Mouse (Mus musculus) liver, embryonic 15.5 days (tissue): Measurements from ENCODE around the gene Cd276. TPM values are rescaled to one million over a fixed set of nuclear protein-coding genes. Genes with fewer than 3 reads are reported as not detected.
"Not testable (repeated sequence)": the region's sequence is repeated elsewhere in the genome, so short reads cannot be mapped to it uniquely, and the experiment has no call there.

Experiments
- ATAC-seq: fragments of 200-750 bp; cut with Nextera tagmentation; 2 replicates; pipeline ENCODE4 v1.8.0; 2017; ENCODE audit warnings: moderate number of reproducible peaks, mild to moderate bottlenecking, moderate library complexity; ENCODE audit not compliant: insufficient read depth
- H3K27ac ChIP-seq: fragments of 300-500 bp; sonication (generic); replicated peaks from 2 replicates; pipeline ENCODE4 v1.5.1; 2015; ENCODE audit warnings: mild to moderate bottlenecking, inconsistent platforms
- H3K27me3 ChIP-seq: fragments of 300-500 bp; sonication (generic); 2 replicates; pipeline ENCODE4 v1.6.1; 2015; ENCODE audit warnings: mild to moderate bottlenecking, inconsistent platforms
- H3K36me3 ChIP-seq: fragments of 300-500 bp; sonication (generic); replicated peaks from 2 replicates; pipeline ENCODE4 v1.6.1; 2015; ENCODE audit warnings: moderate library complexity, mild to moderate bottlenecking, inconsistent platforms
- H3K4me1 ChIP-seq: fragments of 300-500 bp; sonication (generic); replicated peaks from 2 replicates; pipeline ENCODE4 v1.6.1; 2015; ENCODE audit warnings: inconsistent platforms
- H3K4me2 ChIP-seq: fragments of 300-500 bp; sonication (generic); 2 replicates; pipeline ENCODE4 v1.6.1; 2015; ENCODE audit warnings: moderate library complexity, mild to moderate bottlenecking, inconsistent platforms
- H3K4me3 ChIP-seq: fragments of 300-500 bp; sonication (generic); replicated peaks from 2 replicates; pipeline ENCODE4 v1.5.1; 2015; ENCODE audit warnings: mild to moderate bottlenecking, inconsistent platforms
- H3K9ac ChIP-seq: fragments of 300-500 bp; sonication (generic); 2 replicates; pipeline ENCODE4 v1.6.1; 2015; ENCODE audit warnings: moderate library complexity, mild to moderate bottlenecking, inconsistent platforms
- H3K9me3 ChIP-seq: fragments of 300-500 bp; sonication (generic); replicated peaks from 2 replicates; pipeline ENCODE4 v1.6.1; 2016; ENCODE audit warnings: inconsistent platforms
- whole genome bisulfite sequencing: fragments of 180-500 bp; shearing (Covaris S2); methylation state at CpG from one replicate; pipeline ENCODE4 v1.1.7; 2015; ENCODE audit warnings: mixed read lengths; ENCODE audit not compliant: insufficient replicate concordance; 5-methylcytosine and 5-hydroxymethylcytosine counted together
- polyA plus RNA-seq: library from polyadenylated mRNA; unstranded; fragments of >200 nt; fragmentation: Nextera tagmentation; extraction: Ambion mirVana; gene quantifications from 2 replicates; pipeline ENCODE4 v1.2.1, GENCODE M21; 2015

Gene Cd276
- polyA plus RNA-seq, result 1.4 and 1.5 TPM in 2 replicates

DNA sequence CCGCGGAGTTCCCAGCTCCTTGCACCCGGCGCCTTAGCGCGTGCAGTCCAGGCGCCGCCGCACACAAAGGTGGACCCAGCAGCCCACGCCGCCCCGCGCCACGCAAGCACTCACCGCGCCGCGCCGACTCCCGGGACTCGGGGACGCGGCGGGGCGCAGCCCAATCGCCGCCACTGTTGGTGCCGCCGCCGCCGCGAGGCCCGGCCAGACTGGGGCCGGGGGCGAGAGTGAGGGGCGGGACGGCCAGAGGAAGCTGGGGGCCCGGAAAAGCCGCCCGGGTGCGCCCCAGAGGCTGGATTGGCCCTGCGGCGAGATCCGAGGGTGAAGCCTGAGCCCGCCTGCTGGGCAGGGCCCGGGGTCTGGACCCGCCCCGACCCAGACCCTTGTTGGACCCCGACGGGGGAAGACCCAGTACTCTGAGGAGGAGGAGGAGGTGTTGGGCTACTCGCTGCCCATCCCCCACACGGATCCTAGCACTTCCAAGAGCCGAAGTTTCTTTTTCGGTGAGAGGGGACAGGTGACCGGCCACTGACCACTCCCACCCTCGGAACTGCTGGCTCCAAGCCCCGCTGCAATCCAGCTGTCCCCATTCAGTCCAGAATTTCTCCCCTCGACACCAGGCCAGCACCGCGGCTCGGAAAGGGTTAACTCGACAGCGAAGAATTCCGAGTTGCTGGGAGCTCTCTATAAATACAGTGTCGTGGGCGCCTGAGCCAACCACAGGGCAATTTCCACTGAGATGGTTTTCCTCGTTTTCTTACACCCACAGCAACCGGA lies at the start of gene Cd276:
Gene Cd276, minus strand, starts transcription at position 530 of the 777 bp plus-strand sequence.
- H3K27ac ChIP-seq, result no peak within 1 kb of the TSS
- no peaks in the 10 kb centered on the region for H3K9me3 ChIP-seq

DNA sequence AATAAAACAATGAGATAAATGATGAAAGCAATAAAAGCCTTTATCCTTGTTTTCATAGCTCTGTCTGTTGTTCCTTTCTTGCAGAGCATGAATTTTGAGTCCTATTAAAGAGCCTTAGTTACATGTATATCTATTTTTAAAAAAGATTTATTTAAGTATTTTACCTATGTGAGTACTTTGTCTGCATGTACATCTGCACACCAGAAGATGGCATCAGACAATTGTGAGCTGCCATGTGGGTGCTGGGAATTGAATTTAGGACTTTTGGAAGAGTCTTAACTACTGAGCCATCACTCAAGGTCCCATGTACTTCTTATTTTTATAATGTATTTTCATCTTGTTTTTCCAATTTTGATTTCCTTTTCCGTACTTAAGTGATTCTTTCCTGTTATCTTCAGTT lies 40.1 kb upstream of the Cd276 start:
- WGBS, result 86% methylated on average over 1 of the region's 1 CpGs
- Histone ChIP-seq H3K27me3 (no peaks in the 10 kb centered on the region), H3K4me2 (no peak overlapping the region), H3K9me3 (no peaks in the 10 kb centered on the region), H3K27ac (no peak overlapping the region), H3K36me3 (no peaks in the 10 kb centered on the region), H3K4me3 (no peak overlapping the region), H3K4me1 (peaks cover 7% of the 10 kb centered on the region; the same call in 1 of the 2 replicates), H3K9ac (no peak overlapping the region)
- no peak for ATAC-seq

More for the DNA sequence above, at the start of gene Cd276:
- WGBS, result under 1% methylated on average over 68 of the region's 68 CpGs
- ATAC-seq, result peak; percentile 42; the same call in 1 of the 2 replicates
- peaks cover 83% of the 10 kb centered on the region for H3K27me3 ChIP-seq
- H3K4me2 ChIP-seq, result peak within 1 kb of the TSS; percentile 75
- H3K4me1 ChIP-seq, result peaks cover 25% of the 10 kb centered on the region
- H3K4me3 ChIP-seq, result peak within 1 kb of the TSS; percentile 59
- H3K36me3 ChIP-seq, result no peaks in the 10 kb centered on the region
- peak within 1 kb of the TSS; percentile 49 for H3K9ac ChIP-seq

DNA sequence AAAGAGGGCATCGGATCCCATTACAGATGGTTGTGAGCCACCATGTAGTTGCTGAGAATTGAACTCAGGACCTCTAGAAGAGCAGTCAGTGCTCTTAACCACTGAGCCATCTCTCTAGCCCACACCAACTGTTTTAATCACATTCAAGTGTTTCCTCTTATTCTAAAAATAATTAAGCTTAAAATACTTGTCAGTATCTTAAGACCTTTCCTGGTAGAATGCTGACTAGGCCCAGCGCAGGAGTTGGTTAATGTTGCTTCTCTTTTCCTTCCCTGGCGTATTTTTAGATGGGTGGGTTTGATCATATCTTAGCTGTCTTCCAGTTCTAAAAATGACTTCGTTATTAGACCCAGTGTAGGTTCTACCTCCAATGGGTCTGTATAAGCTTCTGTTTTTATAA lies 33.4 kb upstream of the Cd276 start:
- Histone ChIP-seq H3K4me2 (no peak overlapping the region), H3K36me3 (peaks cover 7% of the 10 kb centered on the region), H3K4me3 (no peak overlapping the region)

DNA sequence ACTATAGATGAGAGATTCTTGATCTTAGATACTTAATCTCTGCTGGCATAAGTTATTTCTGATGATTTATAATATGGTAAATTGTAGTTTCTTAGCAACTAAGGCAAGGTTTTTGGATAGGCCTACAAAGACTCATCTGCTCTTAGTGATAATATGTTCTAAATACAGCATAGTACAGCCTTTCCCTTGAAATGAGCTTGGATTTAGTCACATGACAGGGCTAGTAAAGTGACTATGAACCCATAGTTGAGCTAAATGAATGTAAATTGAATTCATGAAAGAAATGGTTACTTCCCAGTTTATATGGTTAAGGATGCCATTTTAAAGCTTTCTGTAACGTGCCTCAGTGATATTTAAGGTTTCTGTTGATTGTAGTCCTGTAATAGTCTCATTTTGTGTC lies 29.1 kb upstream of the Cd276 start:
- Histone ChIP-seq H3K36me3 (peaks cover 7% of the 10 kb centered on the region), H3K4me1 (peaks cover 39% of the 10 kb centered on the region), H3K9ac (no peak overlapping the region), H3K27ac (no peak overlapping the region), H3K9me3 (no peaks in the 10 kb centered on the region), H3K4me2 (peak overlapping the region; percentile 68), H3K4me3 (peak overlapping the region; percentile 25; the same call in 1 of the 2 replicates), H3K27me3 (no peaks in the 10 kb centered on the region)
- ATAC-seq, result no peak
- 83% methylated on average over 1 of the region's 1 CpGs for WGBS

More for the DNA sequence above, 33.4 kb upstream of the Cd276 start:
- Histone ChIP-seq H3K9ac (no peak overlapping the region), H3K4me1 (peaks cover 40% of the 10 kb centered on the region), H3K27ac (no peak overlapping the region), H3K27me3 (no peaks in the 10 kb centered on the region), H3K9me3 (no peaks in the 10 kb centered on the region)
- ATAC-seq, result no peak
- 43% methylated on average over 4 of the region's 4 CpGs for WGBS

DNA sequence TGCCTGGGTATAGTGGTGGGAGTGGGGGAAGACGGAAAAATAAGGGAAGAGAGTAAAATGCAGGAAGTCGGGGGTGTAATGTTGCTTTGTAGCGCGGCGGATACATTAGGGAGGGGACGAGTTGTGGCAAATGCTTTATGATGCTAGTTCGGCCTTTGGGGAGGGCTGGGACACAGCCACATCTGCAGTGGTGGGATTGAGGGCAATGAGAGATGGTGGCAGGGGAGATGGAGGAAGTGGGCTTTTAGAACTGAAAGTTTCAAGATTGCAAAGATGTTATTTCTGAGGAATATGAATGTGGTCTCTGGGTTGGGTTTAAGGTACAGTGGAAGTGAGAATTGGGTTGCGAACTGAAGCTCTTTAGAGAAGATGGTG lies 28.0 kb upstream of the Cd276 start:
- under 1% methylated on average over 8 of the region's 8 CpGs for WGBS

DNA sequence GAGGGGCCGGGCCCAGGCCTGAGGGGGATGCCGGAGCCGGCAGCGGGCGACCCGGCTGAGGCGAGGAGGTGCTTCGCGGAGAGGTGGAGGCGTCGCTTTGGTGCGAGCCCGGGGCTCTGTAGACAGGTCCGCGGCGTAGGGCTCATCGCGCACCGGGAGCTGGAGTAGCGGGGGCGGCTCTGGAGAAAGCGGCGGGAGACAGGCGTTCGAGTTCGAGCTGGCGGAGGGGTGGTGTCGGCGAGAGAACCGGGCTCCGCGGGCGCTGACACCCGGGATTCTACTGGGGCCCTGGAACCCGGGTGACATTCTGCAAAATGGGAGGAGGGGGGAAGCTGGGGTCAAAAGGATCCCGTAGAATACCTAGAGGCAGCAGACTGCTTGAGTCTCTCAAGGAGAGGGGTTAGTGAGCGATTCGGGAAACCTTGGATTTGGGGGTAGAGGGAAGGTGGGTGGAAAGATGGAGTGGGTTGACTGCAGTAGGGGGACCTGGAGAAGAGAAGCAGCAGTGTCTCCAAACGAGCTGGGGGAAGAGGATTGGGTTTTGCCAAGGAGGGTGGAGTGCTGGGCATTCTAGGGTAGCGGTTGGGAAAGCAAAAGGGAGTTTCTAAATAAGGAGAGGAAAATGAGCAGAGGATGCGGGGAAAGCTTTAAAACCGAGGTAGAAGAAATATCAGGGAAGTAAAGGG lies 27.5 kb upstream of the Cd276 start:
- Histone ChIP-seq H3K9me3 (no peaks in the 10 kb centered on the region), H3K27me3 (no peaks in the 10 kb centered on the region), H3K4me2 (peak overlapping the region; percentile 68), H3K4me3 (peak overlapping the region; percentile 100), H3K27ac (peak overlapping the region; percentile 95), H3K36me3 (peaks cover 5% of the 10 kb centered on the region), H3K4me1 (peaks cover 33% of the 10 kb centered on the region), H3K9ac (peak overlapping the region; percentile 100)
- ATAC-seq, result peak; percentile 58
- WGBS, result under 1% methylated on average over 42 of the region's 42 CpGs

More for the DNA sequence above, 28.0 kb upstream of the Cd276 start:
- Histone ChIP-seq H3K27ac (peak overlapping the region; percentile 95), H3K9ac (peak overlapping the region; percentile 100), H3K4me2 (peak overlapping the region; percentile 68), H3K4me3 (peak overlapping the region; percentile 100), H3K9me3 (no peaks in the 10 kb centered on the region), H3K36me3 (peaks cover 7% of the 10 kb centered on the region), H3K27me3 (no peaks in the 10 kb centered on the region), H3K4me1 (peaks cover 37% of the 10 kb centered on the region)
- no peak for ATAC-seq

DNA sequence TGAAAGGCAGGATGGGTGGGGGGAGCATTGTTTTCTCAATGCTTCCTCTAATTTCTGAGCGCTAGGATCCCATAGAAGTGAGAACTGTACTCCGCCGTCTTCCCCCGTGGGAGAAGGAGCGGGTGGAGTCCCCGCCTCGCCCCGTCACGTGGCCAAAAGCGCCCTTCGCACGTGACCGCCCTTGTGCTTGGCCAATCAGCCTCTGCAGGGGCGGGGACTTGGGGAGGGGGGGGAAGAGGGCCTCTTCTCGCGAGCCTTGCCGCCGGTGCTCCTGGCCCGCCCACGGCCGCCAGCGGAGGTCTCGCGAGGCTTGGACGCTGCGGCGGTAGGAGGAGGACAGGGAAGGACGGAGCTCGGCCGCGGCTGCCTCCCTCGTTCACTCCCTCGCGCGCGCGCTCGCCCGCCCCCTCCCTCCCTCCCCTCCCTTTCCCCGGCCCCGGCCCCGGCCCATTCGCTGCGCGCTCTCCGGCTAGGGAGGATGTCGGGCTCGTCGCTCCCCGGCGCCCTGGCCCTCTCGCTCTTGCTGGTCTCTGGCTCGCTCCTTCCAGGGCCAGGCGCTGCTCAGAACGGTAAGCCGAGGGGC lies 26.8 kb upstream of the Cd276 start, which contains the start of gene Nptn:
Gene Nptn, plus strand, starts transcription at position 283 of the 583 bp plus-strand sequence.
- H3K4me2 ChIP-seq, result peak within 1 kb of the TSS; percentile 79
- no peaks in the 10 kb centered on the region for H3K27me3 ChIP-seq
- under 1% methylated on average over 47 of the region's 56 CpGs for WGBS
- H3K9me3 ChIP-seq, result no peaks in the 10 kb centered on the region
- H3K4me1 ChIP-seq, result peaks cover 32% of the 10 kb centered on the region
- H3K9ac ChIP-seq, result peak within 1 kb of the TSS; percentile 100
- ATAC-seq, result peak; percentile 97
- 0 out of 2 replicates have a peak, but pooled peaks cover 3% of the 10 kb centered on the region for H3K36me3 ChIP-seq
- H3K27ac ChIP-seq, result peak within 1 kb of the TSS; percentile 95
- peak within 1 kb of the TSS; percentile 100 for H3K4me3 ChIP-seq

DNA sequence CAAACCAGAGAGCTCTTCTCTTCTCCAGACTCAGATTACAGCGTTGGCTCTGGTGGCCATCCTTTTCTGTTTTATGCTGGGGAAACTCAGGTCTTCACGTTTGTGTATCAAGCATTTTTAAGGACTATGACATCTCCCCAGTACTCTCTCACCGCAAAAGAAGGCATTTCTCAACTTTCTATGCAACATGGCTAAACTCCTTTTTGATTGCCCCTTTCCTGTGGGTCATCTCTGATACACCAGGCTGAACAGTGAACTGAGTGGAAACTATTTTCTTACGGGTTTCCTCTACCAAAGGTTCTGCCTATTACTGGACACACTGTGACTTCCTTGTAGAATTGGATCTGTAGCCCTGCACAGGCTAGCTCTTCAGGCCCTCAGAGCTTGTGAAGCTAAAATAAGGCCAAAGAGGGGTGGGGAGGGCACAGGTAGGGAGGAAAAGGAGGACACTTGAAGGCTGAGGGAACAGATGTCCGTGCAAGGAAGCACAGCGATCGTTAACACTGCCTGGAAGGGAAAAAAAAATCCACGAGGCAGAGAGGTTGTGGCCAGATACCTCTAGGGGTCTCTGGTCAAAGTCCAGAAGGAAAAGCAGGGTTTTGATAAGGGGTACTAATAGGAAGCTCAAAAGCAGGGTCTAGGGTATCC lies 26.2 kb upstream of the Cd276 start:
- no peaks in the 10 kb centered on the region for H3K9me3 ChIP-seq
- peaks cover 29% of the 10 kb centered on the region for H3K4me1 ChIP-seq
- H3K4me3 ChIP-seq, result peak overlapping the region; percentile 100
- H3K9ac ChIP-seq, result peak overlapping the region; percentile 59
- 0 out of 2 replicates have a peak, but pooled peaks cover 3% of the 10 kb centered on the region for H3K36me3 ChIP-seq
- H3K27me3 ChIP-seq, result no peaks in the 10 kb centered on the region
- ATAC-seq, result no peak
- H3K4me2 ChIP-seq, result peak overlapping the region; percentile 79
- 22% methylated on average over 8 of the region's 8 CpGs for WGBS
- H3K27ac ChIP-seq, result peak overlapping the region; percentile 80

DNA sequence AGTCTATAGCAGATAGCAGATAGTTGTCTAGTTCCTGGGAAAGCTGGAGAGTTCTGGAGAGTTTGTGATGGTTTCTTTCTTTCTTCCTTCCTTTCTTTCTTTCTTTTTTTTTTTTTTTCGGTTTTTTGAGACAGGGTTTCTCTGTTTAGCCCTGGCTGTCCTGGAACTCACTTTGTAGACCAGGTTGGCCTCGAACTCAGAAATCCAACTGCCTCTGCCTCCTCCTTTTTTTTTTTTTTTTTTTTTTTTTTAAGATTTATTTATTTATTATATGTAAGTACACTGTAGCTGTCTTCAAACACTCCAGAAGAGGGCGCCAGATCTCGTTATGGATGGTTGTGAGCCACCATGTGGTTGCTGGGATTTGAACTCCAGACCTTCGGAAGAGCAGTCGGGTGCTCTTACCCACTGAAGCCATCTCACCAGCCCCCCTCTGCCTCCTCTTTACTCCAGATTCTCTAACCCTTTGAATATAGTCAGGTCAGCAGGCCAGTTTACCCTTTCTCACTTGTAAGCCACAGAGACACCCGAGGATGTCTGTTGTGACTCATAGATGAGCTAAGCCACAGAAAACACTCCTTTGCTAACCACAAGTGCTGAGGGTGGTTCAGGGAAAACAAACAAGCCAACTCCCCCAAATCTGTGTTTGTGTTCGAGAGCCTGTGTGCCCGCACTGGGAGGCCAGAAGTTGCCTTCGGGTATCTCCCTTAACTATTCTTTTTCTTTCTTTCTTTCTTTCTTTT lies 25.4 kb upstream of the Cd276 start:
- WGBS, result 64% methylated on average over 10 of the region's 10 CpGs
- H3K36me3 ChIP-seq, ATAC-seq, H3K4me3 ChIP-seq, H3K27me3 ChIP-seq, H3K9ac ChIP-seq, H3K9me3 ChIP-seq, H3K4me2 ChIP-seq: not testable (repeated sequence)
- Histone ChIP-seq H3K4me1 (peaks cover 23% of the 10 kb centered on the region), H3K27ac (peak overlapping the region; percentile 80; the same call in 1 of the 2 replicates)

DNA sequence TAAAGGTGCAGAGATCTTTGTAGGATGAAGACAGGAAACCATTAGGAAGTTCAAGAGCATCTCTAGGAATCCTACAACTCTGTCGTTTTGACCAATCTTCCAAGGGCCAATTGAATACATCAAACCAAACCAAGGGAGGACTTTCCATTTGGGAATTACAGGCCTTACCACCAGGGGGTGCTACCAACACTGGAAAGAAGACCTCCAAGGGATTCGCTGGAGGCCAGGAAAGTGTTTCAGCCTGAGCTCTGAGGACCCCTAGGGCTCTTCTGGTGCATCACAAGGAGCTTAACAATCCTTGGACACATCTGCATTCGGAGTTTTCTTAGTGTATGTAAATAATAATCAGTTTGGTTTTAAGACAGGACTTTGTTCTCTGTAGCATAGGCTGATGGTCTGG lies 23.4 kb upstream of the Cd276 start:
- no peaks in the 10 kb centered on the region for H3K36me3 ChIP-seq
- ATAC-seq, result no peak
- WGBS, result 13% methylated on average over 3 of the region's 3 CpGs
- no peak overlapping the region for H3K9ac ChIP-seq
- H3K9me3 ChIP-seq, result no peaks in the 10 kb centered on the region
- H3K27me3 ChIP-seq, result no peaks in the 10 kb centered on the region
- no peak overlapping the region for H3K4me3 ChIP-seq
- no peak overlapping the region for H3K27ac ChIP-seq
- peaks cover 12% of the 10 kb centered on the region for H3K4me1 ChIP-seq
- no peak overlapping the region for H3K4me2 ChIP-seq
